Mouse (Mus musculus) ES-Bruce4 (cell line): Measurements from ENCODE around the gene Ogdh.

Source experiments
- EP300 ChIP-seq: IDR thresholded peaks from 2 replicates; pipeline ENCODE4 v1.6.1; 2011; ENCODE audit warnings: low read depth, low read length; ENCODE audit not compliant: insufficient read depth
- POLR2A ChIP-seq: IDR thresholded peaks from one replicate; pipeline ENCODE4 v1.8.1; 2011; ENCODE audit warnings: low read length; ENCODE audit not compliant: insufficient read depth

GRCm38 (mm10) chr11:6299435-6299834 lies 8.0 kb downstream of the Ogdh start:
- no peak for TF ChIP-seq EP300
- TF ChIP-seq POLR2A = no peak
